Mouse (Mus musculus): ENCODE results near the gene Hs3st4.
A peak's percentile ranks its signal among the peaks of the same experiment; 100 is the strongest.

The Hs3st4 gene

GRCm38 (mm10) chr7:124341510-124341909, 358.8 kb downstream of the Hs3st4 start:
- DNase-seq (ENCODE audit: low read depth, low spot score), result no peak

- no peak for DNase-seq (ENCODE audit: low read depth, low spot score)
Observed at GRCm38 (mm10) chr7:124347218-124348017, 364.7 kb downstream of the Hs3st4 start.

GRCm38 (mm10) chr7:124354035-124354434, 371.4 kb downstream of the Hs3st4 start:
- DNase-seq (ENCODE audit: low read depth, low spot score), result no peak

- no peak for DNase-seq (ENCODE audit: low read depth, low spot score)
Observed at GRCm38 (mm10) chr7:124358068-124358467, 375.4 kb downstream of the Hs3st4 start.

- DNase-seq (ENCODE audit: low read depth, low spot score), result no peak
Observed at GRCm38 (mm10) chr7:124359836-124360235, 377.2 kb downstream of the Hs3st4 start.

- no peak for DNase-seq (ENCODE audit: low read depth, low spot score)
Observed at GRCm38 (mm10) chr7:124372297-124372696, 389.6 kb downstream of the Hs3st4 start.

GRCm38 (mm10) chr7:124372697-124373096, 390.0 kb downstream of the Hs3st4 start:
- DNase-seq (ENCODE audit: low read depth, low spot score), result no peak

- peak; percentile 13 for DNase-seq (ENCODE audit: low read depth, low spot score)
Observed at GRCm38 (mm10) chr7:124383489-124383888, 400.8 kb downstream of the Hs3st4 start.

- DNase-seq (ENCODE audit: low read depth, low spot score), result no peak
Observed at GRCm38 (mm10) chr7:124399184-124399583, 416.5 kb downstream of the Hs3st4 start.

GRCm38 (mm10) chr7:124426951-124427350, 444.3 kb downstream of the Hs3st4 start:
- no peak for DNase-seq (ENCODE audit: low read depth, low spot score)

Measured in embryo, embryonic 11.5 days (tissue).